ENCODE assay signal across 27 mouse cellular contexts in the genomic region with DNA sequence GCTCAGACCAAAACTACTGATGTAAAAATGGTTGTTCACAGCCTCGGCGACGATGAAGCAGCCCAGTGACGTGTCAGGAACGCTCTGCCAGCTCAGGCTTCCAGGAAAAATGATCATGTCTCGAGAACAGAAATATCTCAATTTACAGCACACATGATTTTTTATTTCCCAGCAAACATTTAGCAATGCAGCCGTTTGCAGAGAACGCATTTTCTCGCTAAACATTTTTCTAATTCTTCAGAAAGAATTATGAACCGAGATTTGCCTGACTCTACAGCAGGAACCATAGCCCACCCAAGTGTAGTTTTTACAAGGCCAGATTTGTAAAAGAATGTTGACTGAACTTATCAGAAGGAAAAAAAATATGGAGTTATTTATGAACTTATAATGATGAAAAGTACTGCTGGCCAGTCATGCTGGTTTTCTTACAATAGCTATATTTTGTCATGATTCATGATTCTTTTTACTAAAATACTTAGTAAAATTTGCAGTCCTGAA.
DNase-seq lines count a peak whose midpoint lies in the region; ATAC-seq and TF ChIP-seq lines count a peak whose summit lies in the region.
"Had no signal": no experiment of that assay in that cellular context is flagged by ENCODE, and none has a peak within 500 bp of the region (broad histone marks: within the 10 kb centered on the region; RNA-seq: fewer than 3 reads in every experiment).

No protein-coding gene starts in this region.

- no peaks in the 10 kb centered on the region for H3K36me3 ChIP-seq in heart, embryonic 10.5 days
- H3K36me3 ChIP-seq in heart, adult 2 months (ENCODE audit: control insufficient read depth, insufficient read depth, low read length), result no peaks in the 10 kb centered on the region
- no peaks in the 10 kb centered on the region for H3K36me3 ChIP-seq in lung, postnatal 0 days (ENCODE audit: insufficient read depth, low read length)
- H3K36me3 ChIP-seq in limb, embryonic 15.5 days, result no peaks in the 10 kb centered on the region
- H3K36me3 ChIP-seq: embryonic facial prominence, embryonic 13.5 days; forebrain, embryonic 10.5 days; G1E; heart, embryonic 15.5 days; hindbrain, embryonic 12.5 days; intestine, embryonic 15.5 days had no signal

- peak; percentile 30 for DNase-seq in heart, embryonic 10.5 days (ENCODE audit: low spot score)
- no peak for DNase-seq in heart, adult 2 months
- DNase-seq in kidney, postnatal 4 days, result peak; percentile 29 to 31
- DNase-seq in kidney, postnatal 14 days, result no peak
- peak; percentile 53 for DNase-seq in lung, postnatal 0 days (ENCODE audit: low spot score)
- DNase-seq in lung, postnatal 14 days, result no peak
- DNase-seq: adrenal gland, postnatal 10 days; cerebellum, adult 18-20 months; cerebellum, postnatal 10 days; gastrocnemius, postnatal 10 days; liver; lung, postnatal 10 days; thymus, postnatal 4 days had no signal

- 88% methylated on average over 10 of the region's 10 CpGs for WGBS in heart, embryonic 10.5 days
- 71% methylated on average over 10 of the region's 10 CpGs for WGBS in heart, adult 2 months
- 55% methylated on average over 10 of the region's 10 CpGs for WGBS in lung, postnatal 0 days
- 47% methylated on average over 10 of the region's 10 CpGs for WGBS in limb, embryonic 15.5 days

- no peak overlapping the region for H3K4me3 ChIP-seq in heart, embryonic 10.5 days
- no peak overlapping the region for H3K4me3 ChIP-seq in heart, adult 2 months
- H3K4me3 ChIP-seq in lung, postnatal 0 days (ENCODE audit: low read depth, low read length), result no peak overlapping the region
- H3K4me3 ChIP-seq in limb, embryonic 15.5 days, result no peak overlapping the region
- H3K4me3 ChIP-seq: embryonic facial prominence, embryonic 13.5 days; forebrain, embryonic 10.5 days; heart, embryonic 15.5 days; hindbrain, embryonic 12.5 days; intestine, embryonic 15.5 days; layer of hippocampus, adult 2 months; left cerebral cortex, adult 2 months had no signal

- H3K79me2 ChIP-seq in heart, adult 2 months (replicated peaks; ENCODE audit: control insufficient read depth, insufficient read depth, low read length), result no peaks in the 10 kb centered on the region

- no peak overlapping the region for H3K27ac ChIP-seq in heart, embryonic 10.5 days
- no peak overlapping the region for H3K27ac ChIP-seq in heart, adult 2 months
- no peak overlapping the region for H3K27ac ChIP-seq in lung, postnatal 0 days (ENCODE audit: low read length)
- peak overlapping the region; percentile 11; the same call in 1 of the 2 replicates for H3K27ac ChIP-seq in limb, embryonic 15.5 days
- H3K27ac ChIP-seq: embryonic facial prominence, embryonic 13.5 days; forebrain, embryonic 10.5 days; heart, embryonic 15.5 days; hindbrain, embryonic 12.5 days; hindbrain, postnatal 0 days; intestine, embryonic 15.5 days; layer of hippocampus, adult 2 months; left cerebral cortex, adult 2 months; liver, embryonic 14.5 days had no signal

- TF ChIP-seq CTCF in heart, adult 2 months (IDR thresholded peaks at IDR 0.05), result no peak
- no peak for TF ChIP-seq CTCF in lung, postnatal 0 days (IDR thresholded peaks at IDR 0.05)

- H3K4me1 ChIP-seq in heart, embryonic 10.5 days, result no peaks in the 10 kb centered on the region
- no peaks in the 10 kb centered on the region for H3K4me1 ChIP-seq in heart, adult 2 months (ENCODE audit: control insufficient read depth, insufficient read depth, low read length)
- no peaks in the 10 kb centered on the region for H3K4me1 ChIP-seq in lung, postnatal 0 days (ENCODE audit: insufficient read depth, low read depth, low read length)
- no peaks in the 10 kb centered on the region for H3K4me1 ChIP-seq in limb, embryonic 15.5 days
- H3K4me1 ChIP-seq: embryonic facial prominence, embryonic 13.5 days; forebrain, embryonic 10.5 days; heart, embryonic 15.5 days; hindbrain, embryonic 12.5 days; intestine, embryonic 15.5 days had no signal

- H3K9ac ChIP-seq in heart, adult 2 months (ENCODE audit: low read depth, low read length), result no peak overlapping the region
- H3K9ac ChIP-seq in lung, postnatal 0 days (replicated peaks; ENCODE audit: low read depth), result no peak overlapping the region
- H3K9ac ChIP-seq in limb, embryonic 15.5 days, result no peak overlapping the region
- H3K9ac ChIP-seq: embryonic facial prominence, embryonic 13.5 days; heart, embryonic 15.5 days; hindbrain, embryonic 12.5 days; intestine, embryonic 15.5 days; liver, embryonic 14.5 days had no signal

- H3K27me3 ChIP-seq in heart, embryonic 10.5 days (ENCODE audit: insufficient read depth, poor library complexity, severe bottlenecking), result no peaks in the 10 kb centered on the region
- H3K27me3 ChIP-seq in heart, adult 2 months (ENCODE audit: control insufficient read depth, insufficient read depth, low read length), result no peaks in the 10 kb centered on the region
- no peaks in the 10 kb centered on the region for H3K27me3 ChIP-seq in lung, postnatal 0 days (replicated peaks; ENCODE audit: insufficient read depth, low read length)
- H3K27me3 ChIP-seq in limb, embryonic 15.5 days, result no peaks in the 10 kb centered on the region
- H3K27me3 ChIP-seq: embryonic facial prominence, embryonic 13.5 days; heart, embryonic 15.5 days; hindbrain, embryonic 12.5 days; intestine, embryonic 15.5 days had no signal

- TF ChIP-seq EP300 in heart, adult 2 months (IDR thresholded peaks at IDR 0.05; ENCODE audit: insufficient read depth, low read depth, low read length), result no peak
- TF ChIP-seq EP300 in lung, postnatal 0 days (IDR thresholded peaks at IDR 0.05), result no peak

- ATAC-seq in lung, postnatal 0 days, result no peak
- ATAC-seq in limb, embryonic 15.5 days (ENCODE audit: insufficient number of reproducible peaks, low FRiP score, low TSS enrichment, low read depth), result no peak
- ATAC-seq: forebrain, embryonic 16.5 days; hindbrain, postnatal 0 days; intestine, embryonic 15.5 days; midbrain, embryonic 16.5 days had no signal

- H3K9me3 ChIP-seq in heart, embryonic 10.5 days, result no peaks in the 10 kb centered on the region
- no peaks in the 10 kb centered on the region for H3K9me3 ChIP-seq in lung, postnatal 0 days (ENCODE audit: low read length)
- H3K9me3 ChIP-seq in limb, embryonic 15.5 days, result no peaks in the 10 kb centered on the region
- H3K9me3 ChIP-seq: embryonic facial prominence, embryonic 13.5 days; forebrain, embryonic 10.5 days; heart, embryonic 15.5 days; hindbrain, embryonic 12.5 days; intestine, embryonic 15.5 days had no signal

- intact Hi-C loops in heart, adult 2 months (cut with DNase I), result no loop called here

- no peak for TF ChIP-seq POLR2A in heart, adult 2 months (IDR thresholded peaks at IDR 0.05; ENCODE audit: insufficient read depth, low read depth, low read length)

- no peak overlapping the region for H3K4me2 ChIP-seq in lung, postnatal 0 days (replicated peaks; ENCODE audit: low read depth, low read length)
- no peak overlapping the region for H3K4me2 ChIP-seq in limb, embryonic 15.5 days
- H3K4me2 ChIP-seq: embryonic facial prominence, embryonic 13.5 days; heart, embryonic 15.5 days; hindbrain, embryonic 12.5 days; intestine, embryonic 15.5 days; midbrain, embryonic 11.5 days had no signal

Comparison
In these comparisons a context has a peak if more than half of its experiments do, and no peak if none do; other contexts are left out.
1. DNase-seq: peak in heart, embryonic 10.5 days (single experiment), kidney, postnatal 4 days (2 of 2) and lung, postnatal 0 days (single experiment); none in heart, adult 2 months (0 of 2), kidney, postnatal 14 days (single experiment) and lung, postnatal 14 days (single experiment).